Mouse (Mus musculus) natural killer cell, adult 2 months (primary cell): ENCODE data around the gene Lipe.

Experiments used
- DNase-seq, 2 experiments: peaks; one replicate each; pipeline ENCODE4 v3.0.0; 2022; ENCODE audit warnings: low spot score in 2 of 2

Gene Lipe

DNA sequence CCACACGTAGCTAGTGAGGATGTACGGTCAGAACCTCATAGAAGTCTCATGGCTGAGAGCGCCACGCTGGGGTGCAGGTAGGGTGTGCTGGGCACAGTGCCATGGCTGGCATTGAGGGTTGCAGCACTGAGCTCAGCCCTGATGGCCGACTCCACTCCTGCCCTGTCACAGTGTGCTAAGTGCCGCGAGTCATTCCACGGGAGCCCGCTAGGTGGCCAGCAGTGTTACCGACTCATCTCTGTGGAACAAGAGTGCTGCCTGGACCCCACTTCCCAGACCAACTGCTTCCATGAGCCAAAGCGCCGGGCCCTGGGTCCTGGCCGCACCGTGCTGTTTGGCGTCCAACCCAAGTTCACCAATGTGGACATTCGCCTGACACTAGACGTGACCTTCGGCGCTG is 35.4 kb downstream of the Lipe start:
- DNase-seq: no peak

DNA sequence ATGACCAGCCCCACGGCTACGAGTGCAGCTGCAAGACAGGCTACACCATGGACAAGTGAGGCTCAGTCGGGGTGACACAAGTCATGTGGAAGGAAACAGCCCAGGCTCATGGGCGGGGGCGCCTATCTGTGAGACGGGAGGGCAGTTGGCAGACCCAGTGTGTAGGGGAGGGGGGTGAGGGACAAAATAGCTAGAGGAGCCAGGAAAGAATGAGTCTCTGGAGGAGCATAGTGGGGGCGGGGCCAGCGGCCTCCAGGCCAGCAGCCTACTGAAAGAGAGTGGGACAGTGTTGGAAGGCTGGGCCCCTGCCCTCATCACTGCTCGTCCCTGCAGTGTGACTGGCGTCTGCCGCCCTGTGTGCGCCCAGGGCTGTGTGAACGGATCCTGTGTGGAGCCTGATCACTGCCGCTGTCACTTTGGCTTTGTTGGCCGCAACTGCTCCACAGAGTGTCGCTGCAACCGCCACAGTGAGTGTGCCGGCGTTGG is 39.7 kb downstream of the Lipe start:
- no peak for DNase-seq

DNA sequence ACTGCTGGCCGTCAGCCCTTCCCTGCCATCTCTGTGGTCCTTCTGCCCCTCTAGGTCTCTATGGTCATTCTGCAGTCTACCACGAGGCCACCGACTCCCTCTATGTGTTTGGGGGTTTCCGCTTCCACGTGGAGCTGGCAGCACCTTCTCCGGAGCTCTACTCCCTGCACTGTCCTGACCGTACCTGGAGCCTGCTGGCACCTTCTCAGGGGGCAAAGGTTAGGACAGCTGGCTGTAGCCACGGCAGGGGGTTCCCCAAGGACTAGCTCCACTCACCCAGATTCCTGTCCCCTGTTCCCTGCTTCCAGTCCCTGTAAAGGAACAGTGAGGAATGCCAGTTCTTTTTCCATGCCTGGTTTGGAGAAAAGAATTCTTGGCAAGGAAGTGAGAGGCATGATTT is 49.6 kb downstream of the Lipe start:
- no peak for DNase-seq

DNA sequence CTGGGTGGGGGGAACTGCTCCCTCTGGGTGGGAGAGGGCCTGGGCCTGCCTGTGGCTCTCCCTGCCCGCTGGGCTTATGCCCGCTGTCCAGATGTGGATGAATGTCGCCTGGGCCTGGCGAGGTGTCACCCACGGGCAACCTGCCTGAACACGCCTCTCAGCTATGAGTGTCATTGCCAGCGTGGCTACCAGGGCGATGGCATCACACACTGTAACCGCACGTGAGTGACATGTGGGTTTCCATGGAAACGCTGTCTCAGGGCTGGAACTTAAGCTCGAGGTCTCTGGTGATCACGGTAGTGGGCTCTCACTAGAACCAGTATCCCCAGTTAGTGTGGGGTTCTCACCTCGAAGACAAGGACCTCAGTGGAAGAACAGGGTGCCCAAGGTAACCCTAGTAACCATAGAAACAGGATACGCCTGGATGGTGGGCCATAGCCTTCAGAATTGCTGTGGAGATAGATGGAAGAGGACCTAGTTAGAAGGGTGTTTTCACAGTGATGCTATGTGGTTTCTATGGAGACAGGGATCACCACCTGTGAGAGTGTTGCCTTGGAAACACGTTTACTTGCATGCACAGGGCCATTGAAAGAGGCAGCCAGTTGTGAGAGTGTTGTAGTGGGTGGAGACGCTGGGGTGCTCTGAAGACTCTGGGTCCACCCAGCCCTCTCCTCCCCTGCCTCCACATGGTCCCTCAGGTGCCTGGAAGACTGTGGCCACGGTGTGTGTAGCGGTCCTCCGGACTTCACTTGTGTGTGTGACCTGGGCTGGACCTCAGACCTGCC is 57.3 kb downstream of the Lipe start:
- no peak for DNase-seq

DNA sequence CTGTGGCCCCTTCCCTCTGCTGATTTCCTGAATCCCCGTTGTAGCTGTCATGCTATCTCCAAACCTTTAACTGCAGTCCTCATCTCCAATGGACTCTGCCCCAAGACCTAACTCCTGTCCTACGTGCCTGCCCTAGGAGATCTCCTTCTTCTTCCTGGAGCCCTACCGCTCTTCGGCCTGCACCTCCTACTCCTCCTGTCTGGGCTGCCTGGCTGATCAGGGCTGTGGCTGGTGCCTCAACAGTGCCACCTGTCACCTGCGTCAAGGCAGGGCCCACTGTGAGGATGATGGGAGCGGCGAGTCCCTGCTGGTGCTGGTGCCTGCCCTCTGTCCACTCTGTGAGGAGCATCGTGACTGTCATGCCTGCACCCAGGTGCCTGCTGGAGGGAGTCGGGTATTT is 59.2 kb downstream of the Lipe start:
- DNase-seq: no peak

DNA sequence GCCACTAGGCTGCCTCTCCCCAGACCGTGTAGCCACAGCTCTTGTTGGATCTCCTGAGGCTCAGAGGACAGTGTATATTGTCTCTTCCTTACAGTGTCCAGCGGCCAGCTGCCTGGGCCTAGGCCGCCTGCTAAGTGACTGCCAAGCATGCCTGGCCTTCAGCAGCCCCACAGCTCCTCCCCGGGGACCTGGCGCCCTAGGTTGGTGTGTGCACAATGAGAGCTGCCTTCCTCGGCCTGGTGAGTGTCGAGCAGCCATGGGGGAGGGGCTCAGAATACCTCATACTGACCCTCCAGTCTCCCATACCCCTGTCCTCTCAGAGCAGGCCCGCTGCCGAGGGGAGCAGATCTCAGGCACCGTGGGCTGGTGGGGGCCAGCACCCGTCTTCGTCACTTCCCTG is 64.0 kb downstream of the Lipe start:
- DNase-seq: no peak

DNA sequence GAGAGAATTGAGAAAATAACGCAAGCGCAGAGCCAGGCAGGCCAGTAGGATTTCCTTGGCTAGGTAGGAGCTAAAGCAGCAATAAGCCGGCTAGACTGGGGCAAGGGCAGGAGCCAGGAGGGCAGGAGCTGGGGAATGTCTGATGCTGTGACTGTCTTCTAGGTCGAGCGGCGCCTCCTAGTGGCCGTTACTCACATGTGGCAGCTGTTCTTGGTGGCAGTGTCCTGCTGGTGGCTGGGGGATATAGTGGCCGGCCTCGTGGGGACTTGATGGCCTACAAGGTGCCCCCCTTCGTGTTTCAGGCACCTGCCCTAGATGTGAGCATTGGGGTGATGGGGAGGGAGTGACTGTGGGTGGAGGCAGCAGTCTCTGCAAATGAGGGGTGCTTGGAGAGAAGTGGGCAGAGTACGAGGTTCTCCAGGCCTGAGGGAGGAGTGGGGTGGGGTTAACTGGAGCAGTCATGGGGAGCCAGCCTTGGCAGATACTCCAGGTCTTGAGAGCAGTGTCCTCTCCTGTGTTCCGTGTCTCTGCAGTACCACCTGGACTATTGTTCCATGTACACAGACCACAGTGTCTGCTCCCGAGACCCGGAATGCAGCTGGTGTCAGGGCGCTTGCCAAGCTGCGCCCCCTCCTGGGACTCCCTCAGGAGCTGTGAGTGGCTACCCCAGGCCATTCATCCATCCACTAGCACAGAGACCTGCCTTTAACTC is 64.8 kb downstream of the Lipe start:
- peak; percentile 38 to 72 for DNase-seq
